Mouse (Mus musculus) CD4-positive helper T cell, adult 2 months (primary cell): Measurements from ENCODE around the gene Lcmt2.

Experiments used
- DNase-seq: peaks from one replicate; pipeline ENCODE4 v3.0.0-alpha.2; 2012; ENCODE audit warnings: low read depth, missing footprints, low spot score

Gene Lcmt2

DNA sequence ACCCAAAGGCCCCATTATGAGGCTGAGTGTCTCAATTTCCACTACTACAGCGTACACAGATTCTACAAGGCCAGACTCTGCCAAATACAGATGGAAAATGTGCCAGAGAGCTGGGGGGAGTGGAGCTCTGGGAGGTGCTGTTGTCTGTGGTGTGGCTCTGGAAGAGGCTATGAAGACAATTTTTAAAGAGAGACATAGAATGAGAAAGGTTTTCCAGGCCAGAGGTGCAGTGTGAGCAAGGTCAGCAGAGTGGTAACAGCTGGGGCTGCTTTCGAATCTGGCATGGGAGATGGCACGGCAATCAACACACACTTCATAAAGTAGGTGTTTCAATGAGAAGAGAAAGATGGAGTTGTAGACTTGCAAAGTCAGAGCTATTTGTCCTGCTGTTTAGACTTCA lies 21.2 kb downstream of the Lcmt2 start:
- no peak for DNase-seq

DNA sequence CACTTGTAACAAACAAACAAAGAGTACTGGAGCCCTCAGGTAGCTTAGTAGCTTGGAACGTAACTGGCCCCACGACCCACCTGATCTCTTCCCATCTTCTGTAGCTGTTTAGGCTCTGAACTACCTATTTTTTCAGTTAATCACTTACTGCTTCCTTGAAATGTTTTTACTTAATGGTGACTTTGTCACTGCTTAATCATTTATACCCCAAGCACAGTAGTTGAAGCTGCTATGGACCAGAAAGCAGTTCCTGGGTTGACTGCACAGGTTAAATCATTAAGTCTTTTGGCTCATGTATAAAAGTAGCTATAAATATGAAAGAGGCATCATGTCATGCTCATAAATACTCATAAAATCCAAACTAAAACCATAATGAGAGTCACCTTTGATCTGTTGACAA lies 25.0 kb downstream of the Lcmt2 start:
- no peak for DNase-seq

DNA sequence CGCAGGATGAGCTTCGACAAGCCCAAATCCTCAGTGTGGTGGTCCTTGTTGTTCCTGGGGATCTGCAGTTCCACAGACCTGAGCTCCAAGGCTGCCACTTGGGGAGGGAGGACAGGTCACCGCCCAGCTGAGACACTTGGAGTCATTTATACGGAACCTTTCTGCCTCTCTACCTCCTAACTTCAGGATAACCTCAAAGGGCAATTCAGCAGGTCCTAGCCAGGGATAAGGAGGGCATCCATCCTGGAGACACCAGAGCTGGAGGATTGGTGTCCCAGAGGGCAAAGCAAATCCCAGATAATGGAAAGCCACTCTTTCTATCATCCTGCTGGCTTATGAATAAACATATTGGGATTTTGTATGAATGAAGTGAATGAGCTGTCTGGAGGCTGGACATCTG lies 30.8 kb downstream of the Lcmt2 start, which contains the start of gene Tgm7:
TSS of gene Tgm7 (minus strand) at position 101 of the 400 bp plus-strand sequence.
- no peak for DNase-seq

DNA sequence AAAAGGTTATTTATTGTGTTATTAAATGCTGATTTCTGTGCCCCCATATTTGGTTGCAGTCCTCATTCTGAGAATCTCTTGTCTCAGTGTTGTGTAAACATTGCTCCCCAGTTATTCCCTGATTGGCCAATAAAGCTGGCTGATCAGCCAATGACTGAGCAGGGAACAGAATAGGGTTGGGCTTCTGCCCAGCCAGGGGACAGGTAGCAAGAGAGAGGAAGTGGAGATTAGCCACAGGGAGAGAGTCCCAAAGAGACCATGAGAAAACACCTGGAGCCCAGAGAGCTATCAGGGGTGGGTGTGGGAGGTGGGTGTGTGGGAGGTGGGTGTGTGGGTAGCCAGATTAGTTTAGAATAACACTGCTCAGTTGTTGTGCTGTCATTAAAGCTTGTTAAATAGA lies 34.5 kb downstream of the Lcmt2 start:
- DNase-seq, result no peak

DNA sequence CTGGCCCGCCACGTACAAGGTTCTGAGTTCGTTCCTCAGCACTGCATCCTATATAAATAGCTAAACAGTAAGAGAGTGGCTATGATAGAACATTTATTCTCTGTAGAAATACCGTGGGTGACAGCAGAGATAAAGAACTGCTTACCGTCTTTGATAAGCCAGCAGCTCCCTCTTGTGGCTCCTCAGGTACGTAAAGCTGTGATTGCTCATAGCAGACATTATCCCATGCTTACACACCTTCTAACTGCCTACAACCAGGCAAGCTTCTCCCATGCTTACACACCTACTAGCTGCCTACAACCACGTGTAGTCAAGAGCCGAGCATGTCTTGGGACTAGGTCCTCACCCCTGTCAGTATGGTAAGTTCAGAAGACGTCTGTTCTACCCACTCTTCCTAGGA lies 38.4 kb downstream of the Lcmt2 start:
- DNase-seq, result peak; percentile 61

DNA sequence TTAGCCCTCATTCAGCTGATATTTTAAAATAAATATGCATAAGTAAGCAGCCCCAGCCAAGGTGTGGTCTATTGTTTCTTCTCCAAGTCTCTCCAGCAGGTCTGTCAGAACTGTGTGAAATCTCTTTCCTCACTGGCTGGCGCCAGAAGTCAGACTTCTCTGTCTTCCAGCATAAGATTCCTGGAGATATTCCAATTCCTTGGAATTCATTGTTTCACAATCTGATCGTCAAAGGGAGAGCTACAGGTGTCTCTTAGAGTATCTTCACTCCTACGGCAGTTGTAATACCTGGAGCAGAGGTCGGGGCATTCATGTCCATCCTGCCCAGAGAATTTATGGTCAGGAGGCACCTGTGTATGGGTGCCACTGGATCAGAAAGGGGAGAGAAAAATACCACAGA lies 50.7 kb downstream of the Lcmt2 start:
- no peak for DNase-seq

DNA sequence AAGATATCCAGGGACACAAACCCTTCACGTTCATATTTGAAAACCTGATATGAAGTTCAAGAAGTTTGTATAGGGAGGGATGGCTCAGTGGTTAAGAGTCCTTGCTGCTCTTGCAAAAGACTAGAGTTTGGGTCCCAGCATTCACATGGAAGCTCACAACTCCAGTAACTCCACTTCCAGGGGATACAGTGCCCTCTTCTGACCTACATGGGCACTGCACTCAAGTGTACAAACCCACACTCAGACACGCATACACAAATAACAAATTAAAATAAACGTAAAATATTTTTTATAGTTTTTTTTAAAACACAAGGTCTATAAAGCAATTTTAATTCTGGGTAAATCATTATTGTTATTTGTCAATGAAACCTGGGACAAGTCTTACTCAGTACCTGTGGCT lies 51.9 kb downstream of the Lcmt2 start:
- no peak for DNase-seq

DNA sequence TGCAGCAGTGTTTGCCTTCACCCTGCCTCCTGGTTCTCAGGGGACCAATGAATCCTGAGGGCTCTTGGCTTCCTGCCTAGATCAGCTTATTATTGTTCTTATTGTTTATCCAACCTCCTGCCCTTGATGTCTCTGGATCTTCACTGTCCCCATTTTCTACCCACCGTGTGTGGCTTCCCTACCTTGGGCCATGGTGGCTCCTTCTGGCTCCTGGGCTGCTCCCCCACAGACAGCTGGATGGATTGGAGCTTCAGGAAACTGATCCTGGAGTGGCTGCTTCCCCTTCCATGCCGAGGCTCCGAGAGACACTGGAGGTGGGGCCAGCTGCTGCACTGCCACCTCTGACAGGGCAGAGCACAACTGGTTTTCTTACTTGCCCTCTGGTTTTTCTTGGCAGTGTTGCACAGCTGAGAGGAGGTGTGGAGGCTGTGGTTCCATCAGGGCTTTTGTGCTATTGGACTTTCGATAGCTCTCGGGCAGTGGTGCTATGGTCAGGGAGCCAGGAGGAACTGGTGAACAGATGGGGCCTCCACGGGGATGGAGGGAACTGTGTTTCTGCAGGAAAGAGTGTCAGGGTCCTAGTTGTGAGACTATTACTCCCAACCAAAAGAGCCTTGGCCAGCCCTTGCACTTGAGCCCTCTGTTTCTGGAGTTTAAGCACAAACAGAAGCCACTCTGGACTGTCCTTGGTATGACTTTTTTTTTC lies 54.8 kb downstream of the Lcmt2 start, which contains the start of gene Tgm5:
TSS of gene Tgm5 (minus strand) at position 362 of the 706 bp plus-strand sequence.
- no peak for DNase-seq

DNA sequence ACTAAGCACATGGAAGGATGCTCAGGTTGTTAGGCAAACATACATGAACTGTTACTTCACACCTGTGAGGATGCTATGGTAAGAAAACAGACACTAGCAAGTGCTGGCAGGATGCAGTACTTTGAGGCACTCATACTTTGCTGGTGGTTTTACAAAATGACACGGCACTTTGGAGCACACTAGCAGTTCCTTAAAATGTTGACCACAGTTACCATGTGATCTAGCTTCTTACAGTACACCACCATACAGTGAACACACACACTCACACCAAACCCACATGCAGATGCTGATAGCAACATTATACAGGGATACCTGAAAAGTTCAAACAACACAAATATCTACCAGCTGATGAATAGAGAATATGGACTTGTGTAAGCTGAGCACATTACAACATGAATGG lies 57.8 kb downstream of the Lcmt2 start:
- DNase-seq, result no peak
